Mouse (Mus musculus) brain, embryonic 18.5 days (tissue): Measurements from ENCODE around the gene Vmn1r167.
"Not testable (repeated sequence)": the region's sequence is repeated elsewhere in the genome, so short reads cannot be mapped to it uniquely, and the experiment has no call there.

Experiments used
- DNase-seq: peaks from one replicate; pipeline ENCODE4 v3.0.0-alpha.2; 2012; ENCODE audit warnings: low read depth, low spot score

Gene Vmn1r167

DNA sequence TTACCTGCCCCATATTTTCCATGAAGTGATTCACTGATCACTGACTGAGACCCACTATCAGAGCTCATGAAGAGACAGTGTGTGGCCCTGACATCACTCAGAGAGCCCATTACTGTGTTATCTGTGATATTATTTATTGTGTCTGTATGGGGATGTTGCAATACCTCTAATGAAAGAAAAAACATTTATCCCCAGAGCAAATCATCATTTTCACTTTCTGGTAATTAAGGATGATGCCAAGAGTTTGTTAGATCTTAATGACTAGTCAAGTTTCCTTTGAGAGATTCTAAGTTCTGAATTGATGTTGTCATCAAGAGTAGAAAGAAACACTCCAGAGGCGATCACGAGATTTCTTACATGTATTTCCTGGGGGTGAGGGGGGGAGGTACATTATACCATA lies at the start of gene Vmn1r167:
Gene Vmn1r167, minus strand, starts transcription at position 101 of the 400 bp plus-strand sequence.
- DNase-seq, result not testable (repeated sequence)

DNA sequence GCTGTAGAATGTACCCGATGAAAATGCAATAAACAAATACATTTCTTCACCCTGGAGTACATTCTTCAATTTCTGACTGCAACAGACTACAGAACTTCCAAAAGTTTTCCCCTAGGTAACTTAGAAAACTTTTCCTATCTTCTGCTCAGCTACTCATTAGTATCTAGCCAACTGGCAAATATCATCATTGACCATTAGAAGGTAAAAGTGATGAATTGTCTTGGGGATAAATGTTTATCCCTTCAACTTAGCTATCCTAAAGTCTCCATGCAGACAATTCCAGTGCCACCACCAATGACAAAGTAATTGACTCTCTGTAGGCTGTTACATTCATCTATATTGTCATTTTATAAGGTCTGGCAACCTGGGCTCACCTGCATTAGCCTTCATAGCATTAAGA lies 32.4 kb upstream of the Vmn1r167 start, which contains the start of gene Vmn1r168:
Gene Vmn1r168, plus strand, starts transcription at position 301 of the 400 bp plus-strand sequence.
- DNase-seq, result not testable (repeated sequence)

DNA sequence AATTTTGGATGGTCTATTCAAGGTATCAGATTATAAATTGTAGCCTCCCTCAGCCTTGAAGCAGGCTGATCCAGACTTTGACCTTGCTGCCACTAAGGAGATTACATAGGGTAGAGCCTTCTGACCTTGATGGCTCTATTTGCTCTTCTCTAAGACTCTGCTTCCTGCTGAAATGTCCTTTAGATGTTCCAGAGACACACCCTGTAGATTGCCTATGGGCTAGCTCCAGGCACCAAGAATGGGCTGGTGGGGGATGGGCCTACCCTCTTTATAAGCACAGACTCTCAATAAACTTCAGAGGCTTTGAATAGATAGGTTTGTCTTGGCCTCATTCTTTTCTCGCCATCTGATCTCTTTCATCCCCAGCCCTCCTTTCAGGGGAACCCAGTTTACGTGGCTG lies 34.1 kb downstream of the Vmn1r167 start:
- DNase-seq, result not testable (repeated sequence)

DNA sequence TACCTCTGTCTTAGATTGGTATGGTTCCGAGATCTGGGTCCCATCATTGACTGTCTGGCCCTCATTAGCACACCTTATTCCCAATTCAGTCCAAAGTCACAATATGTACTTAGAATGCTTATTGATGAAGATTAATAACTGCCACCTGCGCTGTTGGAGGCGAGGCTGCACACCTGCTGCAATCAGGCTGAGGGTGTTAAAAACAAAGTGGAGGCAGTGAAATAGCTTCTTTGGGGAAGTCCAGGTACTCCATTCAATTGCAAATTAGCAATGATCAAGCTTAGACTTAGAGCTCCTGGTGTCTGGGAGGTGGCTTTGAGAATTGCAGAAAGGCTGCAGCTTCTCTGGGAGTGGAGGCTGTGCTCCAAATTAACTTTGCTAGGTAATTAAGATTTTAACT lies 36.2 kb downstream of the Vmn1r167 start:
- not testable (repeated sequence) for DNase-seq

DNA sequence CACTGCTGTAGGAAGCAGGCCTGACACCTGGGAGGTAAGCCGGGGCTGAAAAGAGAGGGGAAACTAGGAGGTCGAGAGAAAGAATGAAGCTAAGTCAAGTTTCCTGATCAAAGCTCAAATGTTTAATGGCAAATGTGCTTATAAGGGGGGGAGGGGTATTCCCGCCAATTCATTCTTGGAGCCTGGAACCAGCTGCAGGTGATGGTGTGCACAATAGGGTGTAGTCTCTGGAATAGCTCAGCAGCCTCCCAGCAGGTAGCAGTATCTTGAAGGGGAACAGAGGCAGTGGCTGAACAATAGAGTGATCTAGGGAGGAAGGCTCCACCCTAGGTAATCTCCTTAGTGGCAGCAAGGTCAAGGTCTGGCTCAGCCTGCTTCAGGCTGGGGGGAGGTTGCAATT lies 36.8 kb downstream of the Vmn1r167 start:
- DNase-seq, result not testable (repeated sequence)
